Mouse (Mus musculus) liver, adult 2 months (tissue): ENCODE results near the gene Dzip1. TPM values are rescaled to one million over a fixed set of nuclear protein-coding genes. Genes with fewer than 3 reads are reported as not detected.

ENCODE experiments used
- DNase-seq: peaks from one replicate; pipeline ENCODE4 v3.0.0-alpha.2; 2011; ENCODE audit warnings: low read depth, low spot score; ENCODE audit errors: extremely low read depth
- H3K27ac ChIP-seq: fragments of 200-500 bp; replicated peaks from 2 replicates; pipeline ENCODE4 v1.5.1; 2012; ENCODE audit warnings: low read depth, mild to moderate bottlenecking, control low read depth, inconsistent platforms, low read length; ENCODE audit not compliant: insufficient read depth
- H3K27me3 ChIP-seq: fragments of 200-500 bp; 2 replicates; pipeline ENCODE4 v1.6.1; 2012; ENCODE audit warnings: mild to moderate bottlenecking, moderate library complexity, low read length, inconsistent platforms; ENCODE audit not compliant: control insufficient read depth, insufficient read depth
- H3K36me3 ChIP-seq: fragments of 200-500 bp; 2 replicates; pipeline ENCODE4 v1.6.1; 2012; ENCODE audit warnings: low read length, inconsistent platforms; ENCODE audit not compliant: control insufficient read depth, insufficient read depth
- H3K4me1 ChIP-seq: fragments of 200-500 bp; 2 replicates; pipeline ENCODE4 v1.6.1; 2011; ENCODE audit warnings: low read length; ENCODE audit not compliant: control insufficient read depth, insufficient read depth
- H3K4me3 ChIP-seq: fragments of 200-500 bp; 2 replicates; pipeline ENCODE4 v1.5.1; 2011; ENCODE audit warnings: low read depth, mild to moderate bottlenecking, control low read depth, low read length, moderate library complexity; ENCODE audit not compliant: insufficient read depth
- H3K79me2 ChIP-seq: fragments of 200-500 bp; 2 replicates; pipeline ENCODE4 v1.6.1; 2012; ENCODE audit warnings: inconsistent platforms, mild to moderate bottlenecking, low read length, moderate library complexity; ENCODE audit not compliant: control insufficient read depth, insufficient read depth
- H3K9ac ChIP-seq: fragments of 200-500 bp; 2 replicates; pipeline ENCODE4 v1.6.1; 2012; ENCODE audit warnings: low read depth, mild to moderate bottlenecking, control low read depth, inconsistent platforms, low read length
- CTCF ChIP-seq: fragments of 200-500 bp; IDR thresholded peaks from 2 replicates; pipeline ENCODE4 v1.5.1; 2011; ENCODE audit warnings: low read depth, low read length, control low read depth
- POLR2A ChIP-seq: fragments of 200-500 bp; IDR thresholded peaks from 2 replicates; pipeline ENCODE4 v1.6.1; 2011; ENCODE audit warnings: low read length, control low read depth; ENCODE audit not compliant: insufficient read depth; ENCODE audit errors: extremely low read depth
- WGBS: fragments of 180-500 bp; shearing (Covaris S2); methylation state at CpG from one replicate; pipeline ENCODE4 v1.1.7; 2018; 5-methylcytosine and 5-hydroxymethylcytosine counted together
- polyA plus RNA-seq: library from polyadenylated mRNA; depleted of rRNA; stranded (reverse); fragments of >200 nt; gene quantifications from 2 replicates; pipeline ENCODE4 v1.2.3, GENCODE M21; 2012
- total RNA-seq: library from RNA; depleted of rRNA; stranded (reverse); fragments of >200 nt; gene quantifications from 2 replicates; pipeline ENCODE4 v1.2.3, GENCODE M21; 2014

Dzip1 gene
- total and polyA plus RNA-seq, 2 experiments, result 0.23 to 0.55 TPM

GRCm38 (mm10) chr14:118931181-118931580 lies 5.9 kb upstream of the Dzip1 start:
- Histone ChIP-seq H3K27ac (no peak overlapping the region), H3K4me3 (no peak overlapping the region), H3K9ac (no peak overlapping the region), H3K79me2 (no peaks in the 10 kb centered on the region), H3K36me3 (no peaks in the 10 kb centered on the region), H3K27me3 (no peaks in the 10 kb centered on the region), H3K4me1 (peaks cover 5% of the 10 kb centered on the region)
- TF ChIP-seq CTCF, result no peak
- no peak for TF ChIP-seq POLR2A
- DNase-seq, result no peak
- WGBS, result 94% methylated on average over 2 of the region's 2 CpGs

- Histone ChIP-seq H3K27me3 (no peaks in the 10 kb centered on the region), H3K27ac (no peak overlapping the region), H3K4me3 (no peak overlapping the region), H3K9ac (no peak overlapping the region), H3K36me3 (no peaks in the 10 kb centered on the region), H3K4me1 (peaks cover 5% of the 10 kb centered on the region), H3K79me2 (no peaks in the 10 kb centered on the region)
- no peak for TF ChIP-seq CTCF
- no peak for TF ChIP-seq POLR2A
- no peak for DNase-seq
- 85% methylated on average over 2 of the region's 2 CpGs for WGBS
These were observed 5.5 kb upstream of the Dzip1 start for GRCm38 (mm10) chr14:118930777-118931176.

- Histone ChIP-seq H3K4me3 (no peak overlapping the region), H3K79me2 (no peaks in the 10 kb centered on the region), H3K27ac (no peak overlapping the region), H3K36me3 (no peaks in the 10 kb centered on the region), H3K4me1 (peaks cover 7% of the 10 kb centered on the region; the same call in 1 of the 2 replicates), H3K9ac (no peak overlapping the region), H3K27me3 (peaks cover 4% of the 10 kb centered on the region; the same call in 1 of the 2 replicates)
- TF ChIP-seq CTCF (no peak), POLR2A (no peak)
- no peak for DNase-seq
- WGBS, result 69% methylated on average over 2 of the region's 2 CpGs
These were observed 4.5 kb upstream of the Dzip1 start for GRCm38 (mm10) chr14:118929779-118930178.

- Histone ChIP-seq H3K27me3 (peaks cover 6% of the 10 kb centered on the region; the same call in 1 of the 2 replicates), H3K27ac (no peak overlapping the region), H3K36me3 (no peaks in the 10 kb centered on the region), H3K9ac (no peak overlapping the region), H3K4me1 (peaks cover 8% of the 10 kb centered on the region; the same call in 1 of the 2 replicates), H3K79me2 (no peaks in the 10 kb centered on the region), H3K4me3 (no peak overlapping the region)
- WGBS, result 91% methylated on average over 3 of the region's 3 CpGs
- TF ChIP-seq POLR2A (no peak), CTCF (no peak)
- no peak for DNase-seq
These were observed 3.3 kb upstream of the Dzip1 start for GRCm38 (mm10) chr14:118928565-118928964.

DNA sequence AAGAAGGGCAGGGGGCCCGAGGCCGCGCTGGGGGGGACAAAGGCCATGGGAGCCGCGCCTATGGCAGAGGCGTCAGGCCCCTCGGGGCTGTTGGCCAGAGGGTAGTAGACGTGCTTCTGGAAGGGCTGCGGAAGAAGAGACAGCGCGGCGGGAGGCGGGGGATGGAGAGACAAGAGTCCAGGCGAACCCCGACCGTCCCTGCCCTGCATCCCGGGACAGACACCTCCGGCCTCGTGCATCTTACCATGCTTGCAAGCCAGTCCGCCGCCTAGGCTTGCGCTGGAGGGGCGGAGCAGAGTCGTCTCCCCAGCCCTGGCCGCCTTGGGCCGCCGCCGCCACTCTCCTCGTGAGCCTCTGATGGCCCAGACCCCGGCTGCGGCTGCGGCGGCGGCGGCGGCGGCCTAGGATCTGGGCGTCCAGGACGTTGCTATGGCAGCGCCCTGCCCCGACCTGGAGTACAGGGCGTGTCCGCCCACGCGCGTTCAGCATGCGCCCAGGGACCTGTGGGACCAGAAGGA lies 2.5 kb downstream of the Dzip1 start:
- Histone ChIP-seq H3K4me1 (peaks cover 9% of the 10 kb centered on the region; the same call in 1 of the 2 replicates), H3K27ac (no peak overlapping the region), H3K27me3 (peaks cover 16% of the 10 kb centered on the region), H3K79me2 (no peaks in the 10 kb centered on the region), H3K9ac (no peak overlapping the region), H3K4me3 (no peak overlapping the region), H3K36me3 (no peaks in the 10 kb centered on the region)
- no peak for DNase-seq
- 2% methylated on average over 46 of the region's 47 CpGs for WGBS
- no peak for TF ChIP-seq CTCF
- no peak for TF ChIP-seq POLR2A

GRCm38 (mm10) chr14:118922251-118922650 lies 3.0 kb downstream of the Dzip1 start:
- WGBS, result 30% methylated on average over 22 of the region's 22 CpGs
- Histone ChIP-seq H3K4me1 (peaks cover 9% of the 10 kb centered on the region; the same call in 1 of the 2 replicates), H3K36me3 (no peaks in the 10 kb centered on the region), H3K27me3 (peaks cover 16% of the 10 kb centered on the region), H3K79me2 (no peaks in the 10 kb centered on the region), H3K9ac (no peak overlapping the region), H3K27ac (no peak overlapping the region), H3K4me3 (no peak overlapping the region)
- no peak for DNase-seq
- no peak for TF ChIP-seq CTCF
